Mouse (Mus musculus): ENCODE measurements at regions not wholly inside any gene's neighbourhood (a gene's known extent, or its start where the extent isn't known, plus 50 kb on each side); places are given as distances from the start of the nearest gene placed in this dataset.
A peak's percentile ranks its signal among the peaks of the same experiment; 100 is the strongest.

GRCm38 (mm10) chr5:90029751-90030150 lies 146.6 kb upstream of the Adamts3 start:
- DNase-seq (ENCODE audit: low spot score): no peak

GRCm38 (mm10) chr5:90026835-90027753 lies 144.0 kb upstream of the Adamts3 start:
- peak; percentile 10 for DNase-seq (ENCODE audit: low spot score)

- DNase-seq (ENCODE audit: low spot score): no peak
Observed at GRCm38 (mm10) chr5:90021447-90021846, 138.3 kb upstream of the Adamts3 start.

- DNase-seq (ENCODE audit: low spot score): no peak
Observed at GRCm38 (mm10) chr5:90000758-90001157, 117.6 kb upstream of the Adamts3 start.

GRCm38 (mm10) chr5:89991568-89991967 lies 108.4 kb upstream of the Adamts3 start:
- no peak for DNase-seq (ENCODE audit: low spot score)

- peak; percentile 7 for DNase-seq (ENCODE audit: low spot score)
Observed at GRCm38 (mm10) chr5:89981627-89982026, 98.5 kb upstream of the Adamts3 start.

GRCm38 (mm10) chr5:89980204-89980603 lies 97.1 kb upstream of the Adamts3 start:
- DNase-seq (ENCODE audit: low spot score): peak; percentile 11

GRCm38 (mm10) chr5:89952611-89953010 lies 69.5 kb upstream of the Adamts3 start:
- DNase-seq (ENCODE audit: low spot score): no peak

GRCm38 (mm10) chr5:89945660-89945925 lies 62.5 kb upstream of the Adamts3 start:
- DNase-seq (ENCODE audit: low spot score): no peak

GRCm38 (mm10) chr5:89944855-89945659 lies 61.9 kb upstream of the Adamts3 start:
- DNase-seq (ENCODE audit: low spot score): no peak

GRCm38 (mm10) chr5:89943276-89944127 lies 60.4 kb upstream of the Adamts3 start:
- DNase-seq (ENCODE audit: low spot score): no peak

GRCm38 (mm10) chr5:89942244-89942643 lies 59.1 kb upstream of the Adamts3 start:
- no peak for DNase-seq (ENCODE audit: low spot score)

GRCm38 (mm10) chr5:89932999-89933398 lies 49.9 kb upstream of the Adamts3 start:
- no peak for DNase-seq (ENCODE audit: low spot score)
